Mouse (Mus musculus): ENCODE measurements at regions not wholly inside any gene's neighbourhood (a gene's known extent, or its start where the extent isn't known, plus 50 kb on each side); places are given as distances from the start of the nearest gene placed in this dataset.

DNA sequence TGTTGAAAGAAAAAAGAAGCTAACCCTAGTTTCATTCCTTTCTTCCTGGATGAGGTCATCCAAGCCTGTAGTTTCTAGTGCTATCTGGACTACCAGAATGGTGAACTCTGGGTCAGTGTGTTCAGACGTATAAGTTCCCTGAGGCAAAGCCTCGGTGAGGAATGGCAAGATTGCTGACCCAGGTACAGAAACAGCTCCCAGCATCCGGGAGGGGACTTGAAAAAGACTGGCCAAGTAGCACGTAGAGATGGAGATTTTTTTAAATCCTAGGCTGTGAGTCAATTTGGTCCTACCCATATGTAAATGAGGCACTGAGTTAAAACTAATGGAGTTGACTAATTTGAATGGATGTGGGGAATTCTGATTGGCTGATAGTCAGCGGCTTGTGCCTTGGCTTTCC, 55.0 kb upstream of the Gm11084 start:
- Histone ChIP-seq H3K27me3 (0 out of 2 replicates have a peak, but pooled peaks cover 2% of the 10 kb centered on the region), H3K27ac (no peak overlapping the region), H3K4me3 (no peak overlapping the region), H3K4me1 (peaks cover 5% of the 10 kb centered on the region), H3K9ac (no peak overlapping the region), H3K36me3 (no peaks in the 10 kb centered on the region), H3K9me3 (replicated peaks) (no peaks in the 10 kb centered on the region), H3K4me2 (replicated peaks) (no peak overlapping the region)
- whole genome bisulfite sequencing = 38% methylated on average over 5 of the region's 5 CpGs
- no peak for ATAC-seq (ENCODE audit: low FRiP score)

DNA sequence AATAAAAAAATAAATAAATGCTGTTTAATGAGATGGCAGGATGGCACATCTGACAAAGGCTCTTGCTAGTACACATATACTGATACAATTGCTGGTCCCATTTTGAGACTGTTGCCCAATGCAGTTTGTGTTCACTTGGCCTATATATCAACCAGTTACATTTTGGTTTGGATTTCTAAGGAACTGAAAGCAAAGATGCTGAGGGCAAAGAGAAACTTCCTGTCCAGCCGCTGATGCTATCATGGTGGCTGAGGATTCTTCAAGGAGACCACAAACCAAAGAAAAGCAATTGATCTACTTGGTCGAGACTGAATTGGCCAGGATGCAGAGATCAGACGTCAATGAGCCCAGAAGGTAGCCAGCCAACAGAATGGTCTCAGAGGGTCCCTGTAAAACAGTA, 53.5 kb upstream of the Gm11084 start:
- Histone ChIP-seq H3K9me3 (replicated peaks) (no peaks in the 10 kb centered on the region), H3K4me2 (replicated peaks) (no peak overlapping the region), H3K4me1 (peaks cover 5% of the 10 kb centered on the region), H3K27me3 (0 out of 2 replicates have a peak, but pooled peaks cover 2% of the 10 kb centered on the region), H3K9ac (no peak overlapping the region), H3K27ac (no peak overlapping the region), H3K36me3 (no peaks in the 10 kb centered on the region), H3K4me3 (no peak overlapping the region)
- ATAC-seq (ENCODE audit: low FRiP score) = no peak
- WGBS = 86% methylated on average over 3 of the region's 3 CpGs

DNA sequence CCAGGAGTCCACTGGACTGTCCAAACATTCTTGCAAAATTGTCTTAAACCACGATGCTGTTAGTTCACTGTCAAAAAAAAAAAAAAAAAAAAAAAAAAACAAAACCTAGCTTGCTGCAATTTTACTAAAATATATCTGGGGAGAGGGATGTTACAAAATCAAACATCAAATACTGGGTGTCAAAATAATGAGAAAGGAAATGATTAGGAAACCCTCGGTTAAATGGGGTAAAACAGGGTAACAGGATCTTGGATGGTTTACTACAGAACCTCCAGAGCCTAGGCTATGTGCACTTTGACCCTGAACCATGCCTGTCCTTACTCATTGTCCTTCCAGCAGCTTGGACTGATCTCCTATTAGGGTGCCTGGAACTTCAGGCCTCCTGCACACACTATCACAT, 52.8 kb upstream of the Gm11084 start:
- ATAC-seq (ENCODE audit: low FRiP score) = no peak

GRCm38 (mm10) chr2:73038290-73038732, 51.8 kb upstream of the Gm11084 start:
- Histone ChIP-seq H3K4me1 (peaks cover 5% of the 10 kb centered on the region), H3K4me2 (replicated peaks) (peak overlapping the region; percentile 48), H3K9me3 (replicated peaks) (no peaks in the 10 kb centered on the region), H3K9ac (0 out of 2 replicates have a peak overlapping the region, but pooled peaks have one; percentile 14), H3K27me3 (0 out of 2 replicates have a peak, but pooled peaks cover 2% of the 10 kb centered on the region), H3K27ac (no peak overlapping the region), H3K4me3 (peak overlapping the region; percentile 10; the same call in 1 of the 2 replicates), H3K36me3 (no peaks in the 10 kb centered on the region)
- ATAC-seq (ENCODE audit: low FRiP score) = peak; percentile 66
- 14% methylated on average over 16 of the region's 16 CpGs for WGBS

More for the DNA sequence above, 52.8 kb upstream of the Gm11084 start:
- Histone ChIP-seq H3K27ac (no peak overlapping the region), H3K36me3 (no peaks in the 10 kb centered on the region), H3K4me1 (peaks cover 5% of the 10 kb centered on the region), H3K9ac (no peak overlapping the region), H3K4me3 (no peak overlapping the region), H3K27me3 (0 out of 2 replicates have a peak, but pooled peaks cover 2% of the 10 kb centered on the region), H3K9me3 (replicated peaks) (no peaks in the 10 kb centered on the region), H3K4me2 (replicated peaks) (no peak overlapping the region)
- 68% methylated on average over 2 of the region's 2 CpGs for WGBS

GRCm38 (mm10) chr2:73037266-73038046, 50.9 kb upstream of the Gm11084 start:
- Histone ChIP-seq H3K27me3 (0 out of 2 replicates have a peak, but pooled peaks cover 2% of the 10 kb centered on the region), H3K27ac (no peak overlapping the region), H3K4me1 (peaks cover 5% of the 10 kb centered on the region), H3K9ac (no peak overlapping the region), H3K4me2 (replicated peaks) (peak overlapping the region; percentile 48; the same call in 1 of the 2 replicates), H3K4me3 (no peak overlapping the region), H3K36me3 (no peaks in the 10 kb centered on the region), H3K9me3 (replicated peaks) (no peaks in the 10 kb centered on the region)
- WGBS = 59% methylated on average over 13 of the region's 13 CpGs
- ATAC-seq (ENCODE audit: low FRiP score) = no peak
